Mouse (Mus musculus) testis, postnatal 14 days (tissue): Measurements from ENCODE around the gene D630023F18Rik.

Source experiments
- DNase-seq: peaks from one replicate; pipeline ENCODE4 v3.0.0; 2021; ENCODE audit warnings: low spot score

D630023F18Rik gene

GRCm38 (mm10) chr1:65122574-65123372 is at the start of gene D630023F18Rik:
TSS of gene D630023F18Rik (minus strand) at chr1:65123214.
- no peak for DNase-seq

- DNase-seq, result no peak
Measured at GRCm38 (mm10) chr1:65171579-65171978, 48.6 kb upstream of the D630023F18Rik start.

- no peak for DNase-seq
Measured at GRCm38 (mm10) chr1:65169947-65170346, 46.9 kb upstream of the D630023F18Rik start.

- no peak for DNase-seq
Measured at GRCm38 (mm10) chr1:65169536-65169935, 46.5 kb upstream of the D630023F18Rik start.

GRCm38 (mm10) chr1:65167496-65167895 is 44.5 kb upstream of the D630023F18Rik start:
- DNase-seq, result no peak

GRCm38 (mm10) chr1:65162210-65162609 is 39.2 kb upstream of the D630023F18Rik start:
- no peak for DNase-seq

- no peak for DNase-seq
Measured at GRCm38 (mm10) chr1:65156111-65156510, 33.1 kb upstream of the D630023F18Rik start.

GRCm38 (mm10) chr1:65154814-65155213 is 31.8 kb upstream of the D630023F18Rik start:
- no peak for DNase-seq

- DNase-seq, result no peak
Measured at GRCm38 (mm10) chr1:65147971-65148370, 25.0 kb upstream of the D630023F18Rik start.

GRCm38 (mm10) chr1:65147326-65147725 is 24.3 kb upstream of the D630023F18Rik start:
- no peak for DNase-seq

GRCm38 (mm10) chr1:65146601-65147000 is 23.6 kb upstream of the D630023F18Rik start:
- no peak for DNase-seq

- no peak for DNase-seq
Measured at GRCm38 (mm10) chr1:65144783-65145182, 21.8 kb upstream of the D630023F18Rik start.

- DNase-seq, result no peak
Measured at GRCm38 (mm10) chr1:65137560-65137959, 14.5 kb upstream of the D630023F18Rik start.

- DNase-seq, result no peak
Measured at GRCm38 (mm10) chr1:65132833-65133232, 9.8 kb upstream of the D630023F18Rik start.

- DNase-seq, result no peak
Measured at GRCm38 (mm10) chr1:65131671-65132070, 8.7 kb upstream of the D630023F18Rik start.

GRCm38 (mm10) chr1:65130226-65130625 is 7.2 kb upstream of the D630023F18Rik start:
- DNase-seq, result no peak

- no peak for DNase-seq
Measured at GRCm38 (mm10) chr1:65129634-65130180, 6.7 kb upstream of the D630023F18Rik start.

GRCm38 (mm10) chr1:65119438-65119837 is 3.6 kb downstream of the D630023F18Rik start, which contains the start of gene Gm28845:
TSS of gene Gm28845 (minus strand) at chr1:65119558.
- no peak for DNase-seq

- no peak for DNase-seq
Measured at GRCm38 (mm10) chr1:65118150-65118913, 4.7 kb downstream of the D630023F18Rik start.

- DNase-seq, result no peak
Measured at GRCm38 (mm10) chr1:65113536-65114172, 9.4 kb downstream of the D630023F18Rik start.

- DNase-seq, result no peak
Measured at GRCm38 (mm10) chr1:65112807-65113196, 10.2 kb downstream of the D630023F18Rik start.
